In the genomic region with DNA sequence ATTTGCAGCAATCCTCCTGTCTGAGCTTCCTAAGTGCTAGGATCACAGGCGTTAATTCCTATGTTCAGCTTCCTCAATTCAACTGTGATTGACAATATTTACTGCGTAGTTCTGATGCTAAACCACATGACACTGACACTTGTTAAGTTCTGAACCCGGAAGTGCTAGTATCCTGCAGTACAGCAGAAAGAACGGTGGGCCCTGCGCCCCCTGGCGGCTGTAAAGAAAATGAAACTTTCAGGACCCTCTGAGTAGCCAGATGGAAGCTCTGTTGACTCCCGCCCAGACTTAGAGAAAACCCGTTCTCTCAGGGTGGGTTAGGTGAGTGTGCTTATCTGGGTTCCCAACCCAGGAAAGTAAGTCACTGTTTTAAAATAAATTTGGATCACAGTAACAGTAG, we compare ENCODE assay signal across 8 mouse cellular contexts. TPM values are rescaled to one million over a fixed set of nuclear protein-coding genes. Genes with fewer than 3 reads are reported as not detected.
DNase-seq lines count a peak whose midpoint lies in the region; ATAC-seq and TF ChIP-seq lines count a peak whose summit lies in the region.

No protein-coding gene starts in this region.

- no peaks in the 10 kb centered on the region for H3K9me3 ChIP-seq in liver, embryonic 14.5 days (ENCODE audit: control insufficient read depth, low read length)

- H3K27me3 ChIP-seq in liver, embryonic 14.5 days (ENCODE audit: control insufficient read depth, insufficient read depth, low read length): no peaks in the 10 kb centered on the region

- H3K36me3 ChIP-seq in liver, embryonic 14.5 days (replicated peaks; ENCODE audit: control insufficient read depth, insufficient read depth, low read depth): no peaks in the 10 kb centered on the region

- TF ChIP-seq EP300 in liver, embryonic 14.5 days (IDR thresholded peaks at IDR 0.05; ENCODE audit: low read depth): no peak

- peak; percentile 62; the same call in 1 of the 2 replicates for ATAC-seq in liver, embryonic 14.5 days (ENCODE audit: insufficient read depth)

- TF ChIP-seq POLR2A in olfactory bulb, adult 2 months (IDR thresholded peaks at IDR 0.05; ENCODE audit: insufficient read depth, low read depth, low read length): no peak

- DNase-seq in urinary bladder, postnatal 25 days (ENCODE audit: low spot score): peak; percentile 26
- no peak for DNase-seq in urinary bladder, adult 2 months (ENCODE audit: low spot score)
- DNase-seq in cerebellum, postnatal 10 days: peak; percentile 78 to 81
- peak; percentile 60 for DNase-seq in gastrocnemius, postnatal 10 days
- peak; percentile 60 for DNase-seq in induced T-regulatory cell, adult 2 months (ENCODE audit: low read depth)
- DNase-seq in liver, embryonic 14.5 days (ENCODE audit: low read depth in 3 of 3, low spot score in 3 of 3): peak in 1 of 3 experiments; percentile 30
- peak; percentile 84 for DNase-seq in thymus, postnatal 4 days

- peak; percentile 78 for TF ChIP-seq CTCF in liver, embryonic 14.5 days (IDR thresholded peaks at IDR 0.05; ENCODE audit: low read depth)
- TF ChIP-seq CTCF in olfactory bulb, adult 2 months (IDR thresholded peaks at IDR 0.05; ENCODE audit: insufficient read depth, low read depth, low read length): peak; percentile 53; the same call in 1 of the 2 replicates

- H3K4me3 ChIP-seq in liver, embryonic 14.5 days (ENCODE audit: insufficient read depth in 1 of 2, low read depth in 2 of 2, low read length in 2 of 2): no peak overlapping the region
- H3K4me3 ChIP-seq in olfactory bulb, adult 2 months (ENCODE audit: insufficient read depth, low read depth, low read length): no peak overlapping the region

- no peak overlapping the region for H3K27ac ChIP-seq in liver, embryonic 14.5 days
- H3K27ac ChIP-seq in olfactory bulb, adult 2 months (ENCODE audit: insufficient read depth, low read depth, low read length): no peak overlapping the region

- H3K4me1 ChIP-seq in liver, embryonic 14.5 days (replicated peaks; ENCODE audit: control insufficient read depth in 2 of 2, insufficient read depth in 2 of 2, low read length in 1 of 2): no peaks in the 10 kb centered on the region
- H3K4me1 ChIP-seq in olfactory bulb, adult 2 months (ENCODE audit: control insufficient read depth, insufficient read depth, low read length): no peaks in the 10 kb centered on the region

- WGBS in liver, embryonic 14.5 days (ENCODE audit: insufficient replicate concordance): 5% methylated on average over 8 of the region's 8 CpGs
- WGBS in olfactory bulb, adult 2 months: 13% methylated on average over 8 of the region's 8 CpGs

- no peak overlapping the region for H3K9ac ChIP-seq in liver, embryonic 14.5 days (replicated peaks)

- no peak overlapping the region for H3K4me2 ChIP-seq in liver, embryonic 14.5 days (ENCODE audit: low read depth)

RNA-seq across cellular contexts. Expression of a gene that starts 7.4 kb away (rescaled TPM):
- polyA plus RNA-seq in urinary bladder, adult 2 months (2012; rRNA removed): 4.9 and 5.2 TPM in 2 replicates
- 1 to 10 TPM; 4.3 to 7.7 TPM for total RNA-seq in gastrocnemius, postnatal 10 days (2021)
- polyA plus RNA-seq in liver, embryonic 14.5 days (2012; rRNA removed): 0.60 and 0.66 TPM in 2 replicates
- 0.59 and 0.79 TPM in 2 replicates for polyA plus RNA-seq in liver, embryonic 14.5 days (2014; fragmentation: Nextera tagmentation; extraction: Ambion mirVana)
- not detected in 2 replicates for polyA plus RNA-seq in olfactory bulb, adult 2 months (2012; ENCODE audit: insufficient read depth, insufficient read length, low replicate concordance, missing spikeins)

RNA-seq across cellular contexts. Expression of a gene that starts 42.6 kb away (rescaled TPM):
- polyA plus RNA-seq in urinary bladder, adult 2 months (2012; rRNA removed): 22.8 and 27.8 TPM in 2 replicates
- total RNA-seq in gastrocnemius, postnatal 10 days (2021): 10 to 100 TPM; 39.4 to 42.5 TPM
- 1.5 and 4.2 TPM in 2 replicates for polyA plus RNA-seq in liver, embryonic 14.5 days (2012; rRNA removed)
- 12.9 and 13.6 TPM in 2 replicates for polyA plus RNA-seq in liver, embryonic 14.5 days (2014; fragmentation: Nextera tagmentation; extraction: Ambion mirVana)
- polyA plus RNA-seq in olfactory bulb, adult 2 months (2012; ENCODE audit: insufficient read depth, insufficient read length, low replicate concordance, missing spikeins): not detected in 2 replicates
